14 mouse cellular contexts compared by ENCODE assay signal in genomic region chr1:37689730-37690129, GRCm38 (mm10). TPM values are rescaled to one million over a fixed set of nuclear protein-coding genes. Genes with fewer than 3 reads are reported as not detected.
"Had no signal": no experiment of that assay in that cellular context is flagged by ENCODE, and none has a peak within 500 bp of the region (broad histone marks: within the 10 kb centered on the region; RNA-seq: fewer than 3 reads in every experiment).

No protein-coding gene starts in this region.

- H3K27ac ChIP-seq: limb, embryonic 15.5 days; liver, embryonic 12.5 days; midbrain, embryonic 10.5 days; neural tube, embryonic 15.5 days had no signal

- H3K36me3 ChIP-seq: limb, embryonic 15.5 days; liver, embryonic 12.5 days; midbrain, embryonic 10.5 days; neural tube, embryonic 15.5 days had no signal

- DNase-seq: kidney, adult 9 months; kidney, postnatal 14 days; lung, embryonic 14.5 days; lung, postnatal 10 days; lung, postnatal 4 days; midbrain, embryonic 14.5 days; spleen, adult 18-20 months; thymus, adult 2 months; thymus, postnatal 25 days had no signal

- H3K4me3 ChIP-seq: limb, embryonic 15.5 days; liver, embryonic 12.5 days; midbrain, embryonic 10.5 days; myocyte; neural tube, embryonic 15.5 days had no signal

- H3K4me1 ChIP-seq: liver, embryonic 12.5 days had no signal

- H3K27me3 ChIP-seq: limb, embryonic 15.5 days; neural tube, embryonic 15.5 days had no signal

RNA-seq across cellular contexts. Expression of gene 2010300C02Rik, which starts 30.2 kb away (rescaled TPM):
- polyA plus RNA-seq: myocyte had no signal
